Mouse (Mus musculus): ENCODE data around the gene Tmtc3.
"Not testable (repeated sequence)": the region's sequence is repeated elsewhere in the genome, so short reads cannot be mapped to it uniquely, and the experiment has no call there.

Gene Tmtc3

DNA sequence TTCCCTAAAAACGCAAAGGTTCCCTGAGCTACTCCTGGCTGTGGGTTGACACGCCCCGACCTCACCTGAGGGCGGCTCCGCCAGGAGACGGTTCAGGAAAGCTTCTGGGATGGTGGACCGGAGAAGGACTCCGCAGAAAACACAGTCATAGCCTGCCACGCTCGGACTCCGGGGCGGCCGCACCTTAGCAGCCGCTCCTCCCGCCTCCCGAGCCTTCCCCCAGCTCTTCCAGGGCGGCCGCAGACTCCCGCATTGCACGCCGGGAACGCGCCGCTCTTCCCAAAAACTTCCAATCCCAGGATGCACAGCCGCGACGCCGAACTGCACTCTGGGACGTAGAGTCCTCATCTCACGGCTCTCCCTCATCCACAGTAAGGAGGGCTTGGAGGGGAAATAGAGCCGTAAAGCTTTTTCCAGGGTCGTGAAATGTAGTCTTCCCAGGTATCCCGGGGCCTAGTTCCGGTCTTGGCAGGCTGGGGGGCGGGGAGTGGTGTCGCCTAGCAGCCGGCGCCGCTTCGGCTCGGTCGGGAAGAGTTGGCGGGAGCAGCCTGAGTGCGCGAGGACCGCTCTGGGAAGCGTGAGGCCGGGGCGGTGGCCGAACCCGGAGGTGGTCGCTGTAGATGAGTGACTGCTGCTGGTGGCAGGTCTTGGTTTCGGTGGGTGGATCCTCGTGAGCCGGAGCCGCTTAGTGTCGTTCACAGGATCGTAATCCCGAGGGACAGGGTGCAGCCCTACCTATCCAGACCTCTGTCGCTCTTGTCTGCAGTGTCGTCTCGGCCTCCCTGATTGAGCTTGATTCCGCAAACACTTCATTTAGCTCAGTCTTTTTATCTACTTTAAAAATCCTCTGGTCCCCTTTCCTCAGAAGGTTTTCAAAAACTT lies at the start of gene Tmtc3, which contains the start of gene Cep290:
Gene Tmtc3, minus strand, starts transcription at position 254 of the 882 bp plus-strand sequence.
Gene Cep290, plus strand, starts transcription at position 462 of the 882 bp plus-strand sequence.
- peak; percentile 76 to 83 for DNase-seq (ENCODE audit: low spot score in 2 of 2)

DNA sequence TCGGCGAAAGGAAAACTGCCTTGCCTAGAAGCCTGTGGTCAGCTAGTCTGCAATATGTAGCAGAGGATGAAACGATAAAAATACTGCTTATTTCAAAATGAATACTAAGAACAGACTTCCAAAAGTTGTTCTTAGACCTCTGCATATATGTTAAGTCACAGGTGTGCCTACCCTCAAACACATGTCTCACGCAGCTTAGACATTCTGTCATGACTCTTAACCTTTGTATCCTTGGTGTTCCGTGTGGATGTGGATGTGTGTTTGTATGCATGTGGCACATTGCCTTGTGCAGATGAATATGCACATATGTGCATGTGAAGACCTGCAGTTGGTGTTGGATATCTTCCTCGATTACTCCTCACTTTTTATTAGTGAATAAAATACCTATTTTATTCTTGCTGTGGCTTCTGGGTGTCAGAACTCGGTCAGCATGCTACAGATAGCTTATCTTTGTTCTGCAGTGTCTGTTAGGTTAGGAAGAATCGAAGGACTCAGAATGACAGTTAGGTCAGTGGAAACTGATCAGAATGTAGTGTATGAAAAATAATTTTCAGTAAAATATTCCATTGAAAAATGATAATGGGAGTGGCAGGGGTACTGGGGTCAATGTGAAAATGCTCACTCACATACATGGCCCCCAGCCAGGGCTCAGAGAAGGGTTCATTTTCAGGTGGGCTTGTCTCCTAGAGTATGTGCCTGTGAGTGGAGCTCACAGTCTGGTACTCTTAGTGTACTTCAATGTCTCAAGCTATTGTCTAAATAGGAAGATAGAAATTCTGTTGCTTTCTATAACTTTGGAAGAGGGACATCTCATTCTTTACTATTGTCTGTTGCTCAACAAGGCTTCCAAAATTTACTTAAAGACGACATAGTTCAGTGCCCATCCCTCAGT lies 37.6 kb upstream of the Tmtc3 start:
- DNase-seq (ENCODE audit: low spot score in 2 of 2), result no peak

DNA sequence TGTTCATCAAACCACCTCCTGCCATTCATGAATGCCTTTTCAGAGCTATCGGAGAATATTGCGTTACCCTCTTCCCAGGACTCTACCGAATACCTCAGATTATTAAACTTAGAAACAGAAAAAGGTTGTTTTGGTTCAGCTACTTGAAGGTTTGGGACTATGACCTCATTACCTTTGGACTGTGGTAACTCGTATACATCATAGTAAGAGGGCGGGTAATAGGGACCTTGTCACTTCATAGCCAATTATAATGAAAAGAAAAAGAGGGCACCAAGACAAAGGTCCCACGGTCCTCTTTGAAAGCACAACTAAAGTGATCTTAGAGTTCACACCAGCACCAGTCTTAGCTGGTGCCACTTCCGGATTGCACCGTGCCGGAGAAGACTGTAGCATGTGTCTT lies 35.2 kb upstream of the Tmtc3 start:
- DNase-seq (ENCODE audit: low spot score in 2 of 2), result no peak

DNA sequence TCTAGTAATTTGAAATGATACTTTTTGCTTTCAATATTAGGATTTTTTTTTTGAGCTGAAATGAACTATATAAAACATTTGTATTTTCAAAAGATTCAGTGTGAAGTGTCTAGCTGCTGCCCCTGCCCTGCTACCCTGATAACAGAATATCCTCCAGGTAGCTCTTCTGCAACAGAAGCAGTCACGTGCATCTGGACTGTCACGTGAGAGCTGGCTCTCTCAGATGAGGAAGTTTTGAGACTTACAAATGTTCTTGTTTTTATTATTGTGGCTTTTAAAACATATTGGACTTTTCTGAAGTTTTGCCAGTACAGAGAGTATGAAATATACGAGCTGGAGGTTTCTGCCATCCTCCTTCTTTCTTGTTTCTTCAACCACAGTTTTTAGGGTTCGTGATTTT lies 34.5 kb upstream of the Tmtc3 start:
- peak; percentile 20 to 23 for DNase-seq (ENCODE audit: low spot score in 2 of 2)

DNA sequence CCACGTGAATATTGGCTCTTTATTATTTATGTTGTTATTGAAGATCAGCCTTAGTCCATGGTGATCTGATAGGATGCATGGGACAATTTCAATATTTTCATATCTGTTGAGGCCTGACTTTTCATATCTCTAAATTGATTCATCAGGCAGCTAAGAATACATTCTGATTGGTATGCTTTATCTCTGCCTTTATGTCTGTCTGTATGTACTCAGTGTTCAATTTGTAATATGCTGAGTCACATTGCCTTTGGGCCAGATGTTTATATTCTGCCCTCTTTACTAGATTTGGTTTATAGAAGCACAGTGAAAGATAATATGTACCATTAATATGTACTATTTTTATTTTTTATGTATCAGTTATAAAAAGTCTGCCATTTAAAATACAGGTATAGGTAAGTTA lies 21.0 kb upstream of the Tmtc3 start:
- DNase-seq (ENCODE audit: low spot score in 2 of 2), result no peak

DNA sequence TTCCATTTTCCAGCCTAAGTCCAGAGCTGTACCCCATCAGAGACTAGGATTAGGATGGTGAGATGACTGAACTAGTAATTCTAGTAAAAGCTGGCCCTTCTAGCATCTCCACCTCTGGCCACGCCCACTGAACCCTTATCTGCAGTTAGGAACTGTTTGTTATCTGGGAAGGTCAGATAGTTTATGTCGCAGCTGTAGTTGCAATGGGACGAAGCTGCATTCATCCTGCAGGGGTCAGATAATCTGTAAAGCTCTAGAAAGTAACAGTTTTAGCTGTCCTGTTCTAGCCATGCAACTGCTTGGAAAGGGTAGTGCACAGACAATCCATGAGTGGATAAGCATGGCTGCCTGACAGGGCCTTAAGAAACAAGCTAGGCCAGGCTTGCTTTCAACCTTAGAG lies 11.2 kb upstream of the Tmtc3 start:
- peak; percentile 11 to 23 for DNase-seq (ENCODE audit: low spot score in 2 of 2)

DNA sequence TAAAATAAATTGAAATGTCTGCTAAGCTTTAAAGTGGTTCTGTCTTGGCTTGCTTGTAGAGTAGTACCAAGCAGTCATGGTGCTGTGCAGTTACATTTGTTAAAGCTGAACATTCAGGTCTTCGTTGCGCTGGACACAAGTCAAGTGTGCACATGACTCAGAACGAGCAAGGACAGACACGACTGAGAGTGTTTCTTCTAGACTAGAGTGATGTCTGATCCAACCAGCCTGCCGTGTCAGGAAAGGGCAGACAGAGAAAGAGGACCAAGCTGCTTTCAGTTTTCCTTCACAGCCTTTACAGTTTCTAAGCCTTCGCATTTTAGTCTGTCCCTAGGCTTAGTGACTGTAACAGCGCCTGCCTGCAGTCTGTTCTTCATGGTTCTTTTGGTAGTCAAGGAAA lies 4.8 kb upstream of the Tmtc3 start:
- no peak for DNase-seq (ENCODE audit: low spot score in 2 of 2)

DNA sequence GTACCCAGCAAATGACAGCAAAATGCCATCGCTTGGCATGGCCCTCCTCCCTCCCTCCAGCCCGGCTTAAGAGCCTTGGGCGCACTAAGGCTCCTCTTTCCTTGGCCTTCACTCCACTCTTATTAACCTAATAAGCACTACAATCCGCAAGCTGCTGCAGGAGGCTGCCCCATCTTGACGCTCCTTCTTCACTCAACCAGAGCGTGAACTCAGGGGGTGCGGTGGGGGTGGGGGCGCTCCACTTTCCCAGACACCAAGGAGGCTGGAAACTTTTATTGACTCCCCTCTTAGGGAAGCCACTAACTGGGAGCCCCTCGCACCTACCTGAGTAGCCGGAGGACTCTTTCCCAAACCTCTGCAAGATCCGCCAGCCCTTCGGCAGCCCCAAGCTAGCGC lies 451 bp downstream of the Tmtc3 start:
- no peak for DNase-seq (ENCODE audit: low spot score in 2 of 2)

DNA sequence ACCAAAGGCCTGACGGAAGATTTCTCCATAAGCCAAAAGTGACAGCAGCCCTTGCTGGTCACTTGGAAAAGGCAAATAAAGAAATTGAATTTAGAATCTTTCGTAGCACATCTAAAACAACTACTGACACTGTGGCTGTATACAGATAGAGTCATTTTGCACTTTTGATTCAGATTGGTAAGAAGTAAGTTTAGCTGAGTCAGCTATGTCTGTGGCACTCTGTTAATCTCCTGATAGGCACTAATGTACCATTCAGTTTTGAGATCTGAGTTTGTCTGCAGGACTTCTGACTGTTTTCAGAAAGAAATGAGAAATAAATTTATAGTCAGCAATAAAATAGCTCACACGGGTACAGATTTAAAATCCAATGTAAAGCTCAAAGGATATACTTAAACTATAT lies 7.6 kb downstream of the Tmtc3 start:
- DNase-seq (ENCODE audit: low spot score in 2 of 2), result no peak

DNA sequence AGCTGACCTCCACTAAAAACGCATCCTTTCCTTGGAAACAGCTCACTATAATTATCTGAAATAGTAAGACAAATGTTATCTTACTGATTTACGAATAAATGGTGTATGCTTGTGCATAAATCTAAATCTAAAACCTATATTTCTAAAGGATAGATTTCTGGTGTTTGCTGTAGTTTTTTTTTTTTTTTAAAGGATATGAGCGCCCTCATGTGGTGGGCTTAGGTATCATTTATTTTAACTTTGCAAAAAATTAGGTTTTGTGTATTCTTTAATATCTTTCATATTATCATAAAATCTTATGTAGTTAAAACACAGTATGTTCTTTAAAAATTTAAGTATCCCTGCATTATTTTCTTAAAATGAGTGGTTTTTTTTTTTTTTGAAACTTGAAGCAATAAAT lies 12.1 kb downstream of the Tmtc3 start:
- DNase-seq (ENCODE audit: low spot score in 2 of 2), result no peak

DNA sequence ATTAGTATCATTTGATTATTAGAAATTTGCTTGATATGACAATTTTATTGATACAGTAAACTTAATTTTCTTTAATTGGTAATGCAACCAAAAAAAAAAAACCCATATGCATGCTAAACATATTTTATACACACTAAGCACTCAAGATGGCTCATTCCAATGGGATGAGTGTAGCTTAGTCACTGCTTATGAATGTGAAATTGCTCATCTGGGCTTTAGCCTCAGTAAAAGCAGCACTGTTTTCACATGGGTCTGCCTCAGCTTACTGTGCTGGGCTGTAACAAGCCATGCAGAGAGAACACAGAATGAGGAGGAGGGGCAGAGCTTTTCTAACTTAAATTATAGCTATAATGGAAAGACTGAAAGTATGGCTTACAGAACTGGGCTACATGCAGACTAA lies 26.6 kb downstream of the Tmtc3 start:
- DNase-seq (ENCODE audit: low spot score in 2 of 2), result no peak

DNA sequence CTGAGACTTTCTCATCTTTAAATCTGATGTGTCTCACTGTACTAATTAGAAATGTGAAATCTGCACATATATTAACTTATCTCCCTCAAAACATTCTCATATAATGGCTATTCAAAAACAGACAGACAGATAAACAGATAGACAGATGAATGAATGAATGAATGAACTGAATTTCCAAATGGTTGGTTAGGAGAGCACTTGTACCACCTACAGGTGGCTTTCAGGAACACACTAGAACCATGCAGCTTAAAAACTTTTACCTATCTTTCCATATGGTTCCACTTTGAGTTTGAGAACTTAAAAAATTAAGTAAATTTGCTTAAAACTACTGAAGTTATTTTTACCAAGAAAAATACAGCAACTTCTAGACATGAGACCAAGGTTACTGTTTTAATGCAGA lies 37.8 kb downstream of the Tmtc3 start:
- no peak for DNase-seq (ENCODE audit: low spot score in 2 of 2)

DNA sequence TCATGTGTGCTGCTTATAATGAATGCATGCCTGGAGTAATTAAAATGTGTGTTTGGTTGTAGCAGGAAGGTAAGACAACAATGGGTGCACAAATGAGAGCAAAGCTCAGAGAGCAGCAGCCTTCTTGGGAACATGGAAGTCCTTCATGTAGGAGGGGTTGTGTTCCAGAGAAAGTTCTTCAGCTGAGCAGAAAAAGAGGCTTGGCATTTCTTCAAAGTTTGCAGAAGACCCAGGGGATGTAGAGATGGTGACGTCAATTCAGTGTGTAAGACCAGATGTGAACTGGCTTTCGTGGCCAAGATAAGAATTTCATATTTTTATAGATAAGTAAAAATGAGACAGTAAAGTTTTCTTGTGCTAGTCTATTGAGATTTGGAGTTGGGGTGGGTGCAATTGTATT lies 59.6 kb downstream of the Tmtc3 start:
- no peak for DNase-seq (ENCODE audit: low spot score in 2 of 2)

DNA sequence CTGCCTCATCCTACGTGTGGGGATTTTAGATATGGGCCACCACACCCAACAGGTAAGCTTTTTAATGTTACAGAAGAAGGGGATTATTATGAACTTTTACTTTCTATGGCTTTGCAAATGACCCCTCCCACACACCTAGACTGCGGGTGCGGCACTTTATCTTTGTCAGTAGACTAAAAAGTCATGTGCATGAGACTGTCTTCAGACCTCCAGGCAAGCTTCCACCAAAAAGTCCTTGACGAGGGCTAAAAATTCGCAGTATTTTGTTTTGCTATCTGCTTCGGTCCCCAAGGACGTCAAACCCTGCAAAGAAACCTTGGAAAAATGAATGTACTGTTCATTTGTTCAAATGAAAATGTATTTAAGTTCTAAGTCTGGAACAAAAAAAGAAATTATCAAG lies 71.6 kb downstream of the Tmtc3 start:
- DNase-seq (ENCODE audit: low spot score in 2 of 2), result no peak

DNA sequence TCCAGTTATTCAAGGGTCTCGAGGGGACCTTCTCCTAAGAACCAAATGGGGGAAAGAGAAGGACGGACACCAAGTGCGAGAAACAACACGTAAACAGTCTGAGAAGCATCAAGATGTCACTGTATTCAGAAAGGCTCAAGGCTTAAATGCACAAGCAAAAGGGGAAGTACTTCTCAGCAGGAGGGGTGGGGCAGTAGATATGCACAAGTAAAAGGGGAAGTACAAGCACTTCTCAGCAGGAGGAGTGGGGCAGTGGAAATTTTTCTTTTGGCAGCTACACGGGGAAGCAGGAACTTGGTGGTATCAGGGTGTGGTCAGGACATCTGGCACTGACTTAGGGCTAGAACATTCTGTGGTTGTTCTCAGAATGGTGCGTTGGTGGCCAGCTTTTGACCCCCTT lies 84.8 kb downstream of the Tmtc3 start:
- DNase-seq (ENCODE audit: low spot score in 2 of 2), result not testable (repeated sequence)

Data from spleen, postnatal 36 days (tissue).